Mouse (Mus musculus) embryonic fibroblast, embryonic 13.5 days (primary cell): ENCODE measurements around the gene Pip4k2a.

Experiments
- CTCF ChIP-seq: IDR thresholded peaks from 2 replicates; pipeline ENCODE4 v1.5.1; 2011; ENCODE audit warnings: mild to moderate bottlenecking, control low read depth, low read length, moderate library complexity, borderline replicate concordance; ENCODE audit not compliant: insufficient read depth
- POLR2A ChIP-seq: IDR thresholded peaks from 2 replicates; pipeline ENCODE4 v1.6.1; 2011; ENCODE audit warnings: low read depth, mild to moderate bottlenecking, control low read depth, low read length, moderate library complexity

- TF ChIP-seq CTCF = no peak
- peak; percentile 94 for TF ChIP-seq POLR2A
Measured at GRCm38 (mm10) chr2:18998054-18998478, at the start of gene Pip4k2a, which contains the start of gene 4930426L09Rik.
